Mouse (Mus musculus) retina, adult 2 months (tissue): ENCODE results near the gene Dennd1b.

Source experiments
- DNase-seq: peaks from one replicate; pipeline ENCODE4 v3.0.0-alpha.2; 2012; ENCODE audit warnings: low read depth, low spot score

Gene Dennd1b

GRCm38 (mm10) chr1:138962266-138963101 lies 751 bp upstream of the Dennd1b start:
- DNase-seq: no peak

- no peak for DNase-seq
These were observed 728 bp downstream of the Dennd1b start for GRCm38 (mm10) chr1:138963868-138964458.

- DNase-seq: no peak
These were observed 1.8 kb downstream of the Dennd1b start for GRCm38 (mm10) chr1:138965069-138965468.

GRCm38 (mm10) chr1:138965511-138965910 lies 2.3 kb downstream of the Dennd1b start:
- DNase-seq: no peak

GRCm38 (mm10) chr1:138967450-138967849 lies 4.2 kb downstream of the Dennd1b start:
- no peak for DNase-seq

- no peak for DNase-seq
These were observed 6.8 kb downstream of the Dennd1b start for GRCm38 (mm10) chr1:138970053-138970452.

DNA sequence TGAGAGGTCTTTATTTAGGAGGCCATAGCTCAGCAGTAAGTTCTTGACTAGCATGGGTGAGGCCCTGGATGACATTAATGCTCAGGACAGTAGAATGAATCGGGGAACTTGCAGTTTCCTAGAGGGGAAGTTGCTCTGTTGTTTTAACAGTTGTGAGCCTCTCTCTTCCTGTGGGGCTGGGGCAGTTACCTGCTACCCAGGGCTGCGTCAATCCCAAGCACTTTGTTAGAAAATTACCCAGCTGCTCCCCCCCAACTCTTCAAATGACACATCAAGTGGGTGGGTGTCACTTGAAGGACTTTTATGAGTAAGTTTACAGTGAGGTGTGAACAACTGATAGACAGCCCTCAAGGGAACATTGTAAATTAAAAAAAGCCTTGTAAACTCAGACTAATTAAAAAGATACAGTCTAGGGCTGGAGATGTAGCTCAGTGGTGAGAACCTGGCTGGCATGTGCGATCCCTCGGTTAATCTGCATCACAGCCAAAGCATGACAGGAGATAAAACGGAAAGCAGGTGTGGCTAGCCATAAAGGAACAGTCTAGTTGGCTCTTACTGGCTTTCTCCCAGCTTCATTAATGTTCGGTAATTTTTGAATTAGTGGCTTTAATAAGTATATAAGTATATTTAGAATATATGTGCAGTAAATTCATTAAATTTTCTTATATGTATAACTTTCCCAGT lies 10.4 kb downstream of the Dennd1b start:
- DNase-seq: no peak

GRCm38 (mm10) chr1:138974836-138975235 lies 11.6 kb downstream of the Dennd1b start:
- DNase-seq: no peak

DNA sequence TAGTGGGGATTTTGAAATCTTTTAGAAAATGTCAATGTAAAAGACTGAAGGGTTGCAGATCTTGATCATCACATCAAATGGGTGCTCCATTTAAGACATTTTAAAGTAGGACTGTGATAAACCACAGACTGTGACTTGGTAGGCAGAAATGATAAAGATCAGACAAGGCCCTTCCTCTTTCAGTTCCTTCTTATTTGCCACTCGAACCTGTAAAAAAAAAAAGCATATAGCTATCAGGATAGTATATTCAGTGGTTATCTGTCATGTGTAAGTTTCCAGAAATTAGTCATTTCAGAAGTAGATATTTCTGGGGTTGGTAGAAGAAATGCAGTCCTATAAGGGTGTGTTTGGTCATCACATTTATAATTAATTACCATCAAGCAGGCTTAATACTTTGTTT lies 12.7 kb downstream of the Dennd1b start:
- DNase-seq: no peak

DNA sequence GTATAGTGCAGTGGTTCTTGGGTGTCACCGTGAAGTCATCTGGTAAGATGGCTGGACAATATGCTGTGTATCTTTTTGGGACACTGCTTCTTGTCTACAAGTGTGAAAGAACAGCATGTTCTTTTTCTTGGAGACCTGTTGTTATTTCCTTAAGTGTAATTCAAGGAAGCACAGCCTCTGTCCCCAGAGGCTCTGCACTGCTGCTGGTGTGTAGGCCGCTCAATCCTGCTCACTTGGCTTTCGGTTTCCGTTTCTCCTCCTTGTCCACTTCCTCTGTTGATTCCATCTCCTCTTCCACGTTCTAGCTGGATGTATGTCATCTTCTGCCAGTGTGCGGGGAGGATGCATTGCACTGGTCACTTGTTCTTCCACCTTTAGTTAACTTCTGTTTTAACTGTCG lies 19.0 kb downstream of the Dennd1b start:
- DNase-seq: no peak

GRCm38 (mm10) chr1:138982611-138983010 lies 19.4 kb downstream of the Dennd1b start:
- no peak for DNase-seq

- no peak for DNase-seq
These were observed 19.8 kb downstream of the Dennd1b start for GRCm38 (mm10) chr1:138983064-138983463.

DNA sequence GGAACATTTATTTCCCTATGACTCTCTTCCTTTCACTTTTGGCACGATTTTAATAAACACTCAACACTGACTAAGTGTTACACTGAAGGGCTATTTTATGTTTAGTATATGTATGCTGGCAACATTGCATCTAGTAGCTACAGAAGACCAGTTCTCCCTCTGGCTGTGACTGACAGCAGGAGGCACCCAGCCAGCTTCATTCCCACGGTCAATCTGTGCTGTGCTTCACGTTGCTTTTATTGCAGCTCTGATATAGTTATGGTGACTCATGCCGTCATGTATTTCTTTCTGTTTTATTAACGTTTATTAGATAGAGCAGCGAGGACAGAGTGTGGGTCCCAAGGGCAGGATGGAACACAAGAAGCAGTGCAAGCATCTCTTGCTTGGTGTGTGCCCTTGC lies 20.2 kb downstream of the Dennd1b start:
- no peak for DNase-seq

DNA sequence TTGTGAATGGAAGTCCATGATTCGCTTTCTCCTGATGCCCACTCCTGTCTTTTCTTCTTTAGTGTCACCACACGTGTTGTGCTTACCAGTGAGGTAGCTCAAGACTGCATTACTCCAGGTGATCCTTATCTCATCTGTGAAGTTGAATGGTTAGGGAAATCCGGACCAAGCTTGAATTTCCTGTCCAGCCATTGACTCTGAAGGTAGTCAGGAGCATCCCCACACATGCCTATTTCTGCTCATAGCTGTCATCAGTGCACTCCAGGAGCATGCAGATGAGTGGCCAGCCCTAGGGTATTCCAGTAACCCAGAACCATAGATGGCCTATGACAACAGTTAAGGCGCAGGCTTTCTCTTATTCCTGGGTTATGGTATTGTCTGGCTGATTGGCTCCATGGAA lies 20.9 kb downstream of the Dennd1b start:
- DNase-seq: no peak

DNA sequence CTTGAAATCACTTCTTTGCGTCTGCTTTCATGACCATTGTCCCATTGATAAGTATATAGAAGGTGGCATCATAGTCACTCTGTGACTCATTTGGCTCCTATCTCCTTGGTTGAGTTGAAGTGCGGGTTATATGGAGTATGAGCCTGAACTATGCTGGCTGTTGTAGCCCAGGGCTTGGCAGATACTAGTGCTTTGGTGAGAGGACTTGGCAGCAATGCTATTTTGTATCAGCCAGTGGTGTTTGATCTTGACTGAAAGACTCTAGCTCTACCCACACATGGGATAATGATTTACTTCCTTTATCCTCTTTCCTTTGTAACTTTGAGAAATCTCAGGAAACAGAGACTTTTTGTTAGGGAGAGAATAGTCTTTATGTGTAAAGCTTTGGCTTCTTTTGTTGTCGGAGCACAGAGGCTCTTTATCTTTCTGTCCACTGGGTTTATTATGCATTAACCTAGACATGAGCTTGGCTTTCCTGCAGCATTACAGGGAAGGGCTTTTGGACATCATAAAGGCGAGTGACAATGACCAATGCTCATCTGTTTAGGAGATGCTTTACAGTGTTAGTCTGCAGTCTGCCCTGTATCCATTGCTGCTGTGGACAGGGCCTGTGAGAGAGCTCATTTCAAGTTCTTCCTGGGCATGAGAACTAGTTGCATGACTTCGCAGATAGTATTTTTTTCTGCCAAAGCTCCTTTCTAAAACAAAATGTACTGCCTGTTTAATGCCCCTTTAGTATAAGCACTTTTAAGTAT lies 29.3 kb downstream of the Dennd1b start:
- DNase-seq: no peak

DNA sequence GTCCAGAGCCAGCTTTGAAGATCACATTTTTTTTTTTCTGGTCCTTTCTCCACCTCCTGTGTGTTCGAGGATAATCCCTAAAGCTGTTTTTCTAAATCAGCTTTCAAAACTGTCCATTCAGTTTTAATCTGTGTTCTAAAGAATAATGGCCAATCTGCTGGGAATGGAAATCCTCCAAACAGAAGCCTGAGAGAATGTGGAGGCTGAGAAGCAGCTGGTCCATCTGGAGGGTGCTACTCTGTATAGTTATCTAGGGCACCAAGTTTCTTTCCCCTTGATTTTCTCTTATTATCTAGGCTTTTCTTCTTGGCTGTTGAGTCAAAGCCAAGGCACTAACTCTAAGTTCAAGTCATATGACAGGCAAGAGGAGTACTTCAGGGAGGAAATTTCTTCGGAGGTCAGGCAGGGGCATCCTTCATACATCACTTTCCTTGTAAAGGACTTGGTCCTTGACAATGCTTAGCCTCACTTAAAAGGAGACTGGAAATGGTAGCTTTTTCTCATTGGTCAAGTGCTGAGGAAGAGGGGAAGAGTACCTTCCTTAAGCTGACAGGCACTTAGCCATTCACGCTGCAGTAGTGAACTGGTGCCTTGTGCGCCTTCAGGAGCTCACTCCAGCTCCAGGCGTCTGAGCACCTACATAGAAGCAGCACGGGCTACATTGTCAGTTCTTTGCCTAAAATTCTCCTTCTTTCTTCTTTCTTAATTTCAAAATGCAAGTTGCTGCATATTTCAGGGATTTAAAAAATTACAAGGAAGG lies 32.6 kb downstream of the Dennd1b start:
- no peak for DNase-seq

- DNase-seq: no peak
These were observed 33.4 kb downstream of the Dennd1b start for GRCm38 (mm10) chr1:138996663-138997062.

- no peak for DNase-seq
These were observed 37.6 kb downstream of the Dennd1b start for GRCm38 (mm10) chr1:139000675-139001379.

DNA sequence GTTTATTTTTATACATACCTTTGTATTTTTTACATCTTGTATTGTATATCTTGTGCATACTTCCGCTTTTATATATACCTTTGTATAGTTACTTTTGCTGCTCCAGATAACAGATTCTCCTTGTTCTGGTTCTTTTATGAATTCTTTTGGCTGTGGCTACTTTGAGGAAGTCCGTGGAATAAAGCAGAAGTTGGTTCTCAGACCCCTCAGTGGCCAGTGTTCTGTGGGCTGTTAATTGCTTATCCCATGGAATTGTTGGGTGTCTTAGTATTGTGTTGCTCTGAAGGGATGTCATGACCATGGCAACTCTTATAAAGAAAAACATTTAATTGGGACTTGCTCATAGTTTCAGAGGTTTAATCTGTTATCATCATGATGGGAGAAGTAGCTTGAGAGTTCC lies 40.3 kb downstream of the Dennd1b start:
- DNase-seq: no peak

DNA sequence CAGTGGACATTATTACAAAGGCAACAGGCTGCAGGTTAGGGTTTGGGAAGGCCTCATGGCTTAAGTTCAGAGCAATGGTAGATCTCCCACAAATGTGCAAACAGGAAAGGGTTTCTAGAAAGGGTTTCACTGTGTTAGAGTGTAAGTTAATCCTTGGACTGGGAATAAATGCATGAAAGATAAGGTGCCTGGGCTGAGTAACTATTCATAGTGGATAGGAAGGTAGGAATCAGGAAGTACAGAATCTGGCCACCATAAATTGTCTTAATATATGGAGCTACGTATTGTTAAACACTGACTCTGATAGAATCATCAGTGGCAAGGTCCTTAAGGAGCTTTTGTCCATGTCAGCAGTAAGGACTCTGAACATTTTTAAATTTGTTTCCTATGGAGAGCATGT lies 42.8 kb downstream of the Dennd1b start:
- DNase-seq: no peak

- no peak for DNase-seq
These were observed 44.2 kb downstream of the Dennd1b start for GRCm38 (mm10) chr1:139007475-139007874.
